Mouse (Mus musculus) cortical plate, adult 2 months (tissue): ENCODE measurements around the gene Pip5k1c. TPM values are rescaled to one million over a fixed set of nuclear protein-coding genes. Genes with fewer than 3 reads are reported as not detected.

ENCODE experiments used
- H3K27ac ChIP-seq: fragments of 200-500 bp; 2 replicates; pipeline ENCODE4 v1.5.1; 2012; ENCODE audit warnings: low read length, control low read depth, inconsistent platforms; ENCODE audit not compliant: insufficient read depth
- H3K4me1 ChIP-seq: fragments of 200-500 bp; 2 replicates; pipeline ENCODE4 v1.6.1; 2011; ENCODE audit warnings: low read length; ENCODE audit not compliant: control insufficient read depth, insufficient read depth
- H3K4me3 ChIP-seq: fragments of 200-500 bp; 2 replicates; pipeline ENCODE4 v1.5.1; 2011; ENCODE audit warnings: mild to moderate bottlenecking, low read length, control low read depth; ENCODE audit not compliant: insufficient read depth
- CTCF ChIP-seq: fragments of 200-500 bp; IDR thresholded peaks from 2 replicates; pipeline ENCODE4 v1.5.1; 2011; ENCODE audit warnings: mild to moderate bottlenecking, control low read depth, low read length; ENCODE audit not compliant: insufficient read depth; ENCODE audit errors: extremely low read depth
- POLR2A ChIP-seq: fragments of 200-500 bp; IDR thresholded peaks from 2 replicates; pipeline ENCODE4 v1.6.1; 2011; ENCODE audit warnings: mild to moderate bottlenecking, low read length, control low read depth; ENCODE audit not compliant: insufficient read depth; ENCODE audit errors: extremely low read depth
- polyA plus RNA-seq: library from polyadenylated mRNA; depleted of rRNA; stranded (reverse); fragments of >200 nt; gene quantifications from 2 replicates; pipeline ENCODE4 v1.2.3, GENCODE M21; 2012

Gene Pip5k1c
- polyA plus RNA-seq, 1 experiment, result 414 TPM

DNA sequence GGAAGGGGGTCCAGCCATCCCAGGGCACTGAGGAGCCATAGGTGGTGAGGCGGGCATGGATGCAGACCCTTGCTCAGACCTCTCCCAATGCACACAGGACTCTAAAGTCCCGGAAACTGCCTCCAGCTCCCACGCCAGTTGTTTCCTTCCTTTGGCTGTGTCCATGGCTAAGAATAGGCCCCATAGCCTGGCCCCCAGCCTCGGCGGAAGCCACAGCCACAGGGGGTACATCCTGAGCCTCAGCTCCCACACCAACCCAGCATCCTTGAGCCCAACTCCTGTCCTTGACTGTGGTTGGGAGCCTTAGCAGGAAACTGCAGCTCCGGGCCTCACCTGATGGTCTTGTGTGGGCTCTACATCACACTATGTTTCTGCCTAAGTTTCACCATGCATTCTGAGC is 34.1 kb downstream of the Pip5k1c start:
- TF ChIP-seq CTCF (no peak), POLR2A (no peak)
- Histone ChIP-seq H3K4me3 (no peak overlapping the region), H3K4me1 (no peaks in the 10 kb centered on the region), H3K27ac (peak overlapping the region; percentile 74)

- H3K4me3 ChIP-seq, result no peak overlapping the region
- no peak for TF ChIP-seq CTCF
- no peak overlapping the region for H3K27ac ChIP-seq
- H3K4me1 ChIP-seq, result no peaks in the 10 kb centered on the region
These were observed 35.2 kb downstream of the Pip5k1c start for GRCm38 (mm10) chr10:81327959-81328358.

- H3K4me1 ChIP-seq, result no peaks in the 10 kb centered on the region
- TF ChIP-seq POLR2A (no peak), CTCF (no peak)
These were observed 35.6 kb downstream of the Pip5k1c start, which contains the start of gene Tbxa2r for GRCm38 (mm10) chr10:81328386-81328785. Gene Tbxa2r (plus strand): TSS chr10:81328731.

DNA sequence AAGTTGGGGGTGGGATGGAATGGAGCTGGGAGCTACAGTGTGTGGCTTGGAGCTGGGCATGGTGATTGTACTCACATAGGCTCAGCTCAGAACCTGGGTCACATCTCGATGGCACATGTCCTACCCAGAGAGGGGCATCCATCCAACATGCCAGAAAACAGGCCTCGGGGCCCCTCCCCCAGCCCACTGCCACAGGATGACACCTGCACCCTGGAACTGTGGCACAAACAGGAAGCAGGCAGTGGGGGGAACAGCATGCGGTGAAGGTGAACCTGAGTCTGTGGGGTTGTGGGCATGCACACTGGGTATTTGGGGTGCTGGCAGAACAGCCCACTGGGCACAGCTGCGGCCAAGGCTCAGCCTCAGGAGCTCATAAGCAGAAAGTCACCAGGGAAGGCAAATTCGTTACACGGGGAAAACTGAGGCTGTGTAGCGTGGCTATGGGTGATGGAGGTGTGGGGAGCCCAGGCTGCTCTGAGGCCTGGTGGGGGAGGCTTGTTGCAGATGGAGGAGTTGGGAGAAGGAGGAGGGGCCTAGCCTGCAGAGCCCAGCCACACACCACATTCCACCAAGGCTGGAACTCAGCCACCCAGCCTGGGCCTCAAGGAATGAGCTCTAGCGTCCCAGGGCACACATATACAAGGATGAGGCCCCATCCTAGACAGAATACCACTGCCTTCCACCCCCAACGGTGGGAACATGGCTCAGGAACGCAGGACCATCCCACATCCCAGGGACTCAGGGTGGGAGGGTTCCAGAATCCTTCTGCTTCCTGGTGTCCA is 36.6 kb downstream of the Pip5k1c start:
- Histone ChIP-seq H3K27ac (no peak overlapping the region; the same call in 1 of the 2 replicates), H3K4me1 (no peaks in the 10 kb centered on the region), H3K4me3 (no peak overlapping the region)
- TF ChIP-seq CTCF (no peak), POLR2A (no peak)

More at GRCm38 (mm10) chr10:81328386-81328785, 35.6 kb downstream of the Pip5k1c start, which contains the start of gene Tbxa2r:
- Histone ChIP-seq H3K27ac (no peak within 1 kb of the TSS; the same call in 1 of the 2 replicates), H3K4me3 (no peak within 1 kb of the TSS)

DNA sequence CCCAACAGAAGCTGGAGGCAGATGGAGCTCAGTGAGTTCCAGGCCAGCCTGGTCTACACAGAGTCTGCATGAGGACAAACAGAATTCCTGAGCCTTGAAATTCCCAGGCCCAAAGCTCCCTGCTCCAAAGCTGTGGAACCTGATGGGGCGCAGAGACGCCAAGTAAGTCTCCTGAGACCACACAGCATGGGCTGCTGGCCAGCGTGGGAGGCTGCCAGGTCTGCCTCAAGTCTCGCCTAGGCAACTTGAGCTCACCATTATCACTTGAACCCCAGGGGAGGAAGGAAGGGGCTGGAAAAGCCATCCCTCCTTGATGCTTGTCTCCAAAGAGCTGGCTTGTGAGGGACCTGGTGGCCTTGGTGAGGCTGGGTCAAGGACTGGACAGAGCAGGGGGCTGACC is 37.2 kb downstream of the Pip5k1c start:
- TF ChIP-seq POLR2A, result no peak
- no peak for TF ChIP-seq CTCF
- H3K4me3 ChIP-seq, result no peak overlapping the region
- no peak overlapping the region for H3K27ac ChIP-seq
- H3K4me1 ChIP-seq, result no peaks in the 10 kb centered on the region

- H3K27ac ChIP-seq, result no peak overlapping the region
- TF ChIP-seq CTCF (no peak), POLR2A (no peak)
These were observed 39.5 kb downstream of the Pip5k1c start for GRCm38 (mm10) chr10:81332277-81332676.

DNA sequence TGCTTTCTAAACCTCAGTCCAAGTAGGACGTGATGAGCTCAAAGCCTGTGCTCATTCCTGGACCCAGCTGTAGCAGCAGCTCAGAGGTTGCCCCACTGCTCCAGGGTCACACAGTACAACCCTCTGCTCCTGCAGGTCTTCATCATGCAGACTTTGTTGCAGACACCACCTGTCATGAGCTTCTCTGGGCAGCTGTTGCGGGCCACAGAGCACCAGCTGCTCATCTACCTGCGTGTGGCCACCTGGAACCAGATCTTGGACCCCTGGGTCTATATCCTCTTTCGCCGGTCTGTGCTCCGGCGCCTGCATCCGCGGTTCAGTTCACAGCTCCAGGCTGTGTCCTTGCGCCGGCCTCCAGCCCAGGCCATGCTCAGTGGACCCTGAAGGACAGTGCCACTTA is 41.6 kb downstream of the Pip5k1c start:
- Histone ChIP-seq H3K4me1 (no peaks in the 10 kb centered on the region), H3K27ac (no peak overlapping the region), H3K4me3 (no peak overlapping the region)
- no peak for TF ChIP-seq POLR2A
- TF ChIP-seq CTCF, result no peak

More at GRCm38 (mm10) chr10:81332277-81332676, 39.5 kb downstream of the Pip5k1c start:
- no peaks in the 10 kb centered on the region for H3K4me1 ChIP-seq
- no peak overlapping the region for H3K4me3 ChIP-seq

DNA sequence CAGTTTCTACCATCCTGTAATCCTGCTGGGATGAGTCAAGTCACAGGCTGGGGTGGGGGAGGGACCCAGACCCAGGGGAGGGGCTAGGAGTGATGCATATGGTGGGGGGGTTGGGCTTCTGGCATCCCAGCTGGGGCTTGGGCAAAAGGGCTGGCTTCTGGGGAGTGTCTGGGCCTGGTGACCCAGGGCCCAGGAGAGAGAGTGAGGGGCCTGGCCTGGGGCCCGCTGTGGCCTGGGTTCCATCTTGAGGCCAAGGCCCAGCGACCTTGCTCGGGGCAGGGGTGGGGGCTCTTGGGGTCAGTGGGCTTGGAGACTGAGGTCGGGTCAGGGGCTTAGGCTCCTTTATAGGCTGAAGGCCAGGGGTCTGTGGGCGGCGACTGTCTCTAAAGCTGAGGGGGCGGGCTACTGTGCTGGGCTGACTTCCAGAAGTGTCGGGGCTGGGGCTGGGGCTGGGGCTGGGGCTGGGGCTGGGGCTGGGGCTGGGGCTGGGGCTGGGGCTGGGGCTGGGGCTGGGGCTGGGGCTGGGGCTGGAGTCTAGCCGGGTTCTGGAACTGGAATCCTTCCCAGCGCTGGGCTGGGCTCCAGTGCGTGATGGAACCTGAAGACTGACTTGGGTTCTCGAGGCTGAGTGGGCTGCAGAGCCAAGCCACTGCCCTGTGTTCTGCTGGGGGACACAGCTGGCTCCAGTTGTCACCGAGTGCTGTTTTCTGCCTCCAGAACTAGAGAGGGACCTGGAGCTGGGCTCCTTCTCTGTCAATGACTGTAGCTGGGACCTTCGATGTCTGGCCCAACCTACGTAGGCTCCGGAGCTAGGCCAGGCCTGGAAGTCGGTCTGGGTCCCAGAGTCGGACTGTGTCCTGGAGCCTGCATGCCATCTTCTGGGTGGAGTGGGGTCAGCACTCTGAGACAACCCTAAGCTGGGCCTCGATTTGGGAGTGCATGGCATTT is 42.9 kb downstream of the Pip5k1c start:
- TF ChIP-seq POLR2A (no peak), CTCF (no peak)
- no peak overlapping the region for H3K27ac ChIP-seq
- H3K4me3 ChIP-seq, result no peak overlapping the region
- H3K4me1 ChIP-seq, result no peaks in the 10 kb centered on the region

GRCm38 (mm10) chr10:81336558-81336957 is 43.8 kb downstream of the Pip5k1c start:
- no peak for TF ChIP-seq POLR2A
- Histone ChIP-seq H3K4me1 (no peaks in the 10 kb centered on the region), H3K27ac (no peak overlapping the region), H3K4me3 (no peak overlapping the region)
